Mouse (Mus musculus) thymus, adult 2 months (tissue): Measurements from ENCODE around the gene Myh7.

Source experiments
- CTCF ChIP-seq: fragments of 200-500 bp; IDR thresholded peaks from 2 replicates; pipeline ENCODE4 v1.5.1; 2012; ENCODE audit warnings: mild to moderate bottlenecking, control low read depth, low read length, moderate library complexity, borderline replicate concordance; ENCODE audit not compliant: control insufficient read depth, poor library complexity, insufficient read depth; ENCODE audit errors: extremely low read depth
- POLR2A ChIP-seq: fragments of 200-500 bp; IDR thresholded peaks from 2 replicates; pipeline ENCODE4 v1.6.1; 2012; ENCODE audit warnings: mild to moderate bottlenecking, low read length, control low read depth, moderate library complexity; ENCODE audit not compliant: control insufficient read depth, poor library complexity, insufficient read depth; ENCODE audit errors: extremely low read depth

GRCm38 (mm10) chr14:54932645-54933150, 61.7 kb downstream of the Myh7 start, which contains the start of gene Il25:
- TF ChIP-seq CTCF (no peak), POLR2A (no peak)
